Mouse (Mus musculus) CH12.LX (cell line): ENCODE data around the gene Vav2. TPM values are rescaled to one million over a fixed set of nuclear protein-coding genes. Genes with fewer than 3 reads are reported as not detected.

Source experiments
- DNase-seq: peaks from one replicate; pipeline ENCODE4 v3.0.0-alpha.2; 2013; ENCODE audit errors: extremely low read depth
- H3K27ac ChIP-seq: 2 replicates; pipeline ENCODE4 v1.5.1; 2012; ENCODE audit warnings: low read depth, mild to moderate bottlenecking, control low read depth, moderate library complexity; ENCODE audit not compliant: insufficient read depth
- H3K27me3 ChIP-seq: replicated peaks from 2 replicates; pipeline ENCODE3; 2012; ENCODE audit warnings: inconsistent platforms
- H3K36me3 ChIP-seq, 2 experiments: replicated peaks in 1 of 2; 2 replicates each; pipeline versions ENCODE3 to v1.6.1; 2012; ENCODE audit warnings: inconsistent platforms in 1 of 2, low read length in 1 of 2, mild to moderate bottlenecking in 1 of 2, mixed read lengths in 1 of 2, moderate library complexity in 1 of 2; ENCODE audit not compliant: control insufficient read depth in 1 of 2, insufficient read depth in 1 of 2
- H3K4me1 ChIP-seq, 2 experiments: 2 replicates each; pipeline ENCODE4 v1.6.1; 2012; ENCODE audit warnings: inconsistent platforms in 1 of 2, moderate library complexity in 1 of 2; ENCODE audit not compliant: insufficient read depth in 2 of 2, control insufficient read depth in 1 of 2
- H3K4me2 ChIP-seq: 2 replicates; pipeline ENCODE4 v1.6.1; 2012; ENCODE audit warnings: low read depth, mild to moderate bottlenecking, control low read depth; ENCODE audit not compliant: poor library complexity, insufficient read depth, severe bottlenecking
- H3K4me3 ChIP-seq, 3 experiments: fragments of 150-350 bp in 1 of 3; sonication (generic) in 1 of 3; replicated peaks in 1 of 3; 2 replicates each; pipeline versions ENCODE3 to v1.5.1; 2011 to 2012; ENCODE audit warnings: low read depth in 2 of 3, low read length in 2 of 3, mild to moderate bottlenecking in 2 of 3, moderate library complexity in 2 of 3, control low read depth in 1 of 3, improper control_type of control experiment in 1 of 3, inconsistent platforms in 1 of 3, mixed read lengths in 1 of 3; ENCODE audit not compliant: poor library complexity in 1 of 3
- H3K79me2 ChIP-seq: replicated peaks from 2 replicates; pipeline ENCODE4 v1.6.1; 2012; ENCODE audit warnings: mild to moderate bottlenecking, moderate library complexity; ENCODE audit not compliant: control insufficient read depth, poor library complexity, insufficient read depth, severe bottlenecking; ENCODE audit errors: extremely low read depth
- H3K9ac ChIP-seq: 2 replicates; pipeline ENCODE4 v1.6.1; 2012; ENCODE audit warnings: low read depth, mild to moderate bottlenecking, control low read depth, moderate library complexity; ENCODE audit not compliant: insufficient read depth
- H3K9me3 ChIP-seq: replicated peaks from 2 replicates; pipeline ENCODE3; 2012; ENCODE audit warnings: low read length, inconsistent platforms, mixed read lengths
- BHLHE40 ChIP-seq: IDR thresholded peaks from 2 replicates; pipeline ENCODE4 v1.6.1; 2011; ENCODE audit warnings: mild to moderate bottlenecking, low read depth, low read length, improper control_type of control experiment
- CHD1 ChIP-seq: IDR thresholded peaks from 2 replicates; pipeline ENCODE4 v1.6.1; 2012; ENCODE audit warnings: low read depth, low read length, improper control_type of control experiment, inconsistent platforms
- CTCF ChIP-seq, 2 experiments: IDR thresholded peaks in 1 of 2; conservative IDR thresholded peaks in 1 of 2; 2 replicates each; pipeline ENCODE4 v1.5.1; 2011 to 2012; ENCODE audit warnings: low read depth in 2 of 2, low read length in 2 of 2, improper control_type of control experiment in 1 of 2, inconsistent platforms in 1 of 2, mild to moderate bottlenecking in 1 of 2, moderate library complexity in 1 of 2
- ELF1 ChIP-seq: IDR thresholded peaks from 2 replicates; pipeline ENCODE4 v1.6.1; 2014; ENCODE audit warnings: low read depth, mild to moderate bottlenecking, inconsistent platforms, low read length, improper control_type of control experiment
- EP300 ChIP-seq: IDR thresholded peaks from 2 replicates; pipeline ENCODE4 v1.6.1; 2011; ENCODE audit warnings: low read length, improper control_type of control experiment
- ETS1 ChIP-seq: conservative IDR thresholded peaks from 2 replicates; pipeline ENCODE4 v1.6.1; 2012; ENCODE audit warnings: low read depth, mild to moderate bottlenecking, inconsistent platforms, low read length, improper control_type of control experiment, moderate library complexity
- GABPA ChIP-seq: IDR thresholded peaks from 2 replicates; pipeline ENCODE4 v1.6.1; 2012; ENCODE audit warnings: low read depth, low read length, improper control_type of control experiment, inconsistent platforms; ENCODE audit not compliant: insufficient replicate concordance
- IRF4 ChIP-seq: IDR thresholded peaks from 2 replicates; pipeline ENCODE4 v1.6.1; 2014; ENCODE audit warnings: low read depth, mild to moderate bottlenecking, inconsistent platforms, low read length, improper control_type of control experiment
- JUN ChIP-seq: IDR thresholded peaks from 2 replicates; pipeline ENCODE4 v1.6.1; 2011; ENCODE audit warnings: low read depth, mild to moderate bottlenecking, low read length, improper control_type of control experiment, moderate library complexity; ENCODE audit not compliant: insufficient read depth
- MAZ ChIP-seq: IDR thresholded peaks from 2 replicates; pipeline ENCODE4 v1.6.1; 2012; ENCODE audit warnings: low read depth, mild to moderate bottlenecking, inconsistent platforms, low read length, improper control_type of control experiment, moderate library complexity
- NELFE ChIP-seq: IDR thresholded peaks from 2 replicates; pipeline ENCODE4 v1.6.1; 2011; ENCODE audit warnings: low read depth, low read length, improper control_type of control experiment
- NRF1 ChIP-seq: IDR thresholded peaks from 2 replicates; pipeline ENCODE4 v1.6.1; 2014; ENCODE audit warnings: low read depth, mild to moderate bottlenecking, inconsistent platforms, low read length, improper control_type of control experiment, moderate library complexity
- PAX5 ChIP-seq: IDR thresholded peaks from 2 replicates; pipeline ENCODE4 v1.6.1; 2012; ENCODE audit warnings: low read length, inconsistent platforms, mixed read lengths
- RCOR1 ChIP-seq: conservative IDR thresholded peaks from 2 replicates; pipeline ENCODE4 v1.6.1; 2012; ENCODE audit warnings: low read depth, mild to moderate bottlenecking, inconsistent platforms, low read length, improper control_type of control experiment
- SMC3 ChIP-seq: IDR thresholded peaks from 2 replicates; pipeline ENCODE4 v1.6.1; 2011; ENCODE audit warnings: low read depth, low read length, improper control_type of control experiment
- USF2 ChIP-seq: conservative IDR thresholded peaks from 2 replicates; pipeline ENCODE4 v1.6.1; 2011; ENCODE audit warnings: low read depth, low read length, improper control_type of control experiment
- ZKSCAN1 ChIP-seq: IDR thresholded peaks from 2 replicates; pipeline ENCODE4 v1.6.1; 2012; ENCODE audit warnings: low read depth, inconsistent platforms, low read length, improper control_type of control experiment, borderline replicate concordance
- ZMIZ1 ChIP-seq: IDR thresholded peaks from 2 replicates; pipeline ENCODE4 v1.6.1; 2012; ENCODE audit warnings: low read depth, mild to moderate bottlenecking, inconsistent platforms, low read length, improper control_type of control experiment
- dilution Hi-C: fragments of 300-500 bp; cut with MboI; formaldehyde crosslinking; loops from 2 replicates; pipeline ENCODE4 v1.14.3; 2020; ENCODE audit warnings: low sequenced_read_pairs; ENCODE audit not compliant: extremely low pct_unique_long_range_greater_than_20kb, extremely low pct_ligation_motif_present
- in situ Hi-C: fragments of 300-500 bp; cut with MboI; formaldehyde crosslinking; loops from 3 replicates; pipeline ENCODE4 v1.14.3; 2019; ENCODE audit warnings: low sequenced_read_pairs, low pct_ligation_motif_present, low pct_unique_long_range_greater_than_20kb, mixed read lengths
- polyA plus RNA-seq: library from polyadenylated mRNA; unstranded; fragments of >175 nt; gene quantifications from 2 replicates; pipeline ENCODE4 v1.2.1, GENCODE M21; 2012; ENCODE audit warnings: low read depth; ENCODE audit not compliant: insufficient read length
- total RNA-seq, 2 experiments: library from RNA; depleted of rRNA; stranded (reverse); fragments of 300-350 nt in 1 of 2; fragments of >200 nt in 1 of 2; gene quantifications; 2 replicates each; pipeline ENCODE4 v1.2.3; 2012 to 2014

The Vav2 gene
- total and polyA plus RNA-seq, 3 experiments: 31.5 to 46.8 (median 46.6) TPM

GRCm38 (mm10) chr2:27226572-27226971, 200.3 kb downstream of the Vav2 start:
- H3K4me3 ChIP-seq: no peak overlapping the region
- H3K9ac ChIP-seq: no peak overlapping the region
- H3K9me3 ChIP-seq: no peaks in the 10 kb centered on the region
- H3K4me1 ChIP-seq: peaks cover 2 to 42% of the 10 kb centered on the region in 2 experiments
- peaks cover 2% of the 10 kb centered on the region for H3K27me3 ChIP-seq
- dilution Hi-C loops: no loop called here
- H3K4me2 ChIP-seq: no peak overlapping the region
- in situ Hi-C loops: loop anchor here (25.0 kb wide), 1 partner anchor 564 kb away; the partner anchor contains the start of gene Lcn4
- H3K79me2 ChIP-seq: no peaks in the 10 kb centered on the region
- no peaks in the 10 kb centered on the region for H3K36me3 ChIP-seq
- no peak for TF ChIP-seq ELF1
- no peak for TF ChIP-seq SMC3
- TF ChIP-seq IRF4: no peak
- TF ChIP-seq PAX5: no peak
- TF ChIP-seq GABPA: no peak
- TF ChIP-seq ZMIZ1: no peak
- TF ChIP-seq EP300: no peak
- TF ChIP-seq ZKSCAN1: no peak
- no peak for TF ChIP-seq CTCF (conservative IDR thresholded peaks at IDR 0.05 in 1 of 2, IDR thresholded peaks at IDR 0.05 in 1 of 2; ENCODE audit: low read depth in 2 of 2, low read length in 2 of 2)
- no peak for TF ChIP-seq USF2
- no peak for TF ChIP-seq CHD1
- TF ChIP-seq NRF1: no peak
- TF ChIP-seq MAZ: no peak
- no peak for TF ChIP-seq NELFE
- TF ChIP-seq ETS1: no peak
- TF ChIP-seq JUN: no peak
- no peak for TF ChIP-seq RCOR1
- TF ChIP-seq BHLHE40: no peak
- TF ChIP-seq, all 38 proteins: peak for 0
- no peak overlapping the region for H3K27ac ChIP-seq
- DNase-seq: no peak

- peaks cover 0 to 8% of the 10 kb centered on the region in 2 experiments; a peak in 2 of 4 replicates for H3K4me1 ChIP-seq
- H3K79me2 ChIP-seq: no peaks in the 10 kb centered on the region
- no peak for TF ChIP-seq CTCF (conservative IDR thresholded peaks at IDR 0.05 in 1 of 2, IDR thresholded peaks at IDR 0.05 in 1 of 2; ENCODE audit: low read depth in 2 of 2, low read length in 2 of 2)
- peaks cover 17% of the 10 kb centered on the region for H3K27me3 ChIP-seq
- H3K9me3 ChIP-seq: no peaks in the 10 kb centered on the region
- no peak overlapping the region for H3K27ac ChIP-seq
- no peak overlapping the region for H3K9ac ChIP-seq
- dilution Hi-C loops: no loop called here
- no peak for DNase-seq
- in situ Hi-C loops: no loop called here
- H3K36me3 ChIP-seq: no peaks in the 10 kb centered on the region
- no peak overlapping the region for H3K4me2 ChIP-seq
- no peak overlapping the region for H3K4me3 ChIP-seq
These were observed 203.8 kb downstream of the Vav2 start for GRCm38 (mm10) chr2:27223012-27223421.
